Mouse (Mus musculus): ENCODE results near the gene Fbxo41. TPM values are rescaled to one million over a fixed set of nuclear protein-coding genes. Genes with fewer than 3 reads are reported as not detected.
A peak's percentile ranks its signal among the peaks of the same experiment; 100 is the strongest.

Fbxo41 gene
- polyA plus RNA-seq, 1 experiment from 2014 or later, result 5.5 TPM

DNA sequence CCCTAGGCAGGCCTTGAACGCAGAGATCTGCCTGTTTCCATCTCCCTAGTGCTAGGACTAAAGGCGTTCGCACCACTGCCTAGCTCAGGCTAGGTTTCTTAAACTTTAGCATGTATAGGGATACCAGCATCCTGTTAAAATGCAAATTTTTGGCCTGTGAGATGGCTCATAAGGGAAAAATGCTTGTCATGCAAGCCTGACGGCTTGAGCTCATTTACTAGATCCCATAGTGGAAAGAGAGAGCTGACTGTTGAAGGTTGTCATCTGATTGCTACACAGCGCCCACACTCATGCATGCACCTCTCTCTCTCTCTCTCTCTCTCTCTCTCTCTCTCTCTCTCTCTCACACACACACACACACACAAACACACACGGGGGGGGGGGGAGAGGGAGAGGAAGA, 66.2 kb downstream of the Fbxo41 start:
- no peak overlapping the region for H3K27ac ChIP-seq
- ATAC-seq (ENCODE audit: low FRiP score), result no peak
- H3K9me3 ChIP-seq, result no peaks in the 10 kb centered on the region
- no peak overlapping the region for H3K9ac ChIP-seq
- no peak overlapping the region for H3K4me3 ChIP-seq
- no peak overlapping the region for H3K4me2 ChIP-seq
- H3K27me3 ChIP-seq, result no peaks in the 10 kb centered on the region
- WGBS, result 89% methylated on average over 5 of the region's 6 CpGs
- peaks cover 14% of the 10 kb centered on the region for H3K4me1 ChIP-seq (replicated peaks)
- peaks cover 35% of the 10 kb centered on the region for H3K36me3 ChIP-seq

DNA sequence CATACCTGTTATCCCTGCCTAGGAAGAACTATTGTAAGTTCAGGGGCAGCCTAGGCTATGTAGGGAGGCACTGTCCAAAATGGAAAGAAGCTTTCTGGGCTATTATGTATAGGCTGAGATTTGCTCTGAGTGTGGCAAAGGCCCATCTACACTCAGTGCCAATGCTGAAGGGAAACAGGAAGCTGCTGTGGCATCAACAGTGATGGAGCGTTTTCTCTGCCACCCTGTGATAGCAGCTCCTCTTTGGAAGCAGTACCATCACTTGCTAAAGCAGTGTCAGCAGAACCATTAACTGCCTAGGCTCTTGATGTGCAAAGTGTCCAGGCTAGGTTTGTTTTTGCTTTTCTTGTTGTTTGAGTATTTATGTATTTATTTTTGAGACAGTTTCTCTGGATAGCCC, 66.6 kb downstream of the Fbxo41 start:
- H3K27me3 ChIP-seq, result no peaks in the 10 kb centered on the region
- H3K27ac ChIP-seq, result no peak overlapping the region
- H3K36me3 ChIP-seq, result peaks cover 31% of the 10 kb centered on the region
- no peaks in the 10 kb centered on the region for H3K9me3 ChIP-seq
- H3K4me2 ChIP-seq, result no peak overlapping the region
- ATAC-seq (ENCODE audit: low FRiP score), result no peak
- H3K4me1 ChIP-seq (replicated peaks), result peaks cover 14% of the 10 kb centered on the region
- no peak overlapping the region for H3K9ac ChIP-seq
- no peak overlapping the region for H3K4me3 ChIP-seq
- WGBS, result 97% methylated on average over 1 of the region's 1 CpGs

- Histone ChIP-seq H3K27me3 (no peaks in the 10 kb centered on the region), H3K4me2 (no peak overlapping the region), H3K36me3 (peaks cover 7% of the 10 kb centered on the region), H3K9ac (no peak overlapping the region), H3K4me3 (no peak overlapping the region), H3K9me3 (no peaks in the 10 kb centered on the region), H3K27ac (no peak overlapping the region), H3K4me1 (replicated peaks) (peaks cover 14% of the 10 kb centered on the region)
- ATAC-seq (ENCODE audit: low FRiP score), result no peak
- 88% methylated on average over 5 of the region's 5 CpGs for WGBS
Measured at GRCm38 (mm10) chr6:85433865-85434264, 68.9 kb downstream of the Fbxo41 start.

DNA sequence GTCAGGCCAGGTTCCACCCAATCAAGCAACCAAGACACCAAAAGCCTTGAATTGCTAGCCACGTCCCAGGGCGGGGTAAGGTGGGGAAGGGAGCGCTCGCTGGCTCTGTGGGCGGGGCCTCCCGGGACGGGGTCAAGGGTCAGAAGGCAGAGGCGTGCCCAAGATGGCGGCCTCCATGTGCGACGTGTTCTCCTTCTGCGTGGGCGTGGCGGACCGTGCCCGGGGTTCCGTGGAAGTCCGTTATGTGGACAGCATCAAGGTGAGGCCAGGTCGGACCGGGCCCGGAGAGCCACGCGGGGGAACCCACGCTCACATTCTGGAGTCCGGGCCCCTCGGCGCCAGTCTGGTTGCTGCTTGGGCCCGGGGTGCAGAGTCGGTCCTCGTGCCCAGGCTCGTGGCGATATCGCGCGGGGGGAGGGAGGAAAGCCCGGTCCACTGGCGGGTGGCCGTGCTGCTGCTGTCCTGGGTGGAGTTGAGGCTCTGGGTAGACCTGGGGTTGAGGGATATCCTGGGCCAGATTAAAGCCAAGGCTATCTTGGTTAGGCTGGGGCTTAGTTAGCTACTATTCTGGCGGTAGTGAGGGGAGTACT, 70.9 kb downstream of the Fbxo41 start, which contains the start of gene Smyd5:
Gene Smyd5, plus strand, starts transcription at position 148 of the 590 bp plus-strand sequence.
- under 1% methylated on average over 39 of the region's 39 CpGs for WGBS
- H3K27ac ChIP-seq, result no peak within 1 kb of the TSS

DNA sequence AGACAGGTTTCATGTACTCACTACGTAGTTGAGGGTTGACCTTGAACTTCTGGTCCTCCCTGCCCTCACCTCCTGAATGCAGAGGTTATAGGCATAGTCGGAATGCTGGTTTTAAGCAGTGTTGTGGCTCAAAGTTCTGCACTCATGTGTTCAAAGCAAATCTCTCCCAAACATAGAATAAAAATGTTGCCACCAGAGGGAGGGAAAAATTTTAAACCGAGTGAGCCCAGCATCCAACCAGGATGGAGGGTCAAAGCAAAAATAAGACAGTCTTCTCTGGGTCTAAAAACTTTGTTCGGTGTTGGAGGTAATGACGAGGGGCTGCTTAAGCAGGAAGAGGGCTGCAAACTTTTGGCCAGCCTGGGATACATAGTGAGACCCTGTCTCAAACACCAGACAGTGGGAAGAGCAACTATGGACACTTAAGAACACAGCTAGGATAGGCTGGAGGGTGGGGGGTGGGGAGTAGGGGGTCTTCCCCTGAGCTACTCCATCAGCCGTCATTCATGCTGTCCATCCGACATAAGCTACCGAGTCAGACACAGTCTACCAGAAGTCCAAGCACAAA, 71.4 kb downstream of the Fbxo41 start:
- H3K4me2 ChIP-seq, result peak overlapping the region; percentile 92
- no peaks in the 10 kb centered on the region for H3K9me3 ChIP-seq
- ATAC-seq (ENCODE audit: low FRiP score), result peak; percentile 86
- H3K4me1 ChIP-seq (replicated peaks), result peaks cover 14% of the 10 kb centered on the region
- H3K27me3 ChIP-seq, result peaks cover 6% of the 10 kb centered on the region; the same call in 1 of the 2 replicates
- WGBS, result 47% methylated on average over 8 of the region's 8 CpGs
- H3K27ac ChIP-seq, result no peak overlapping the region
- peak overlapping the region; percentile 84 for H3K9ac ChIP-seq
- no peaks in the 10 kb centered on the region for H3K36me3 ChIP-seq
- peak overlapping the region; percentile 91 for H3K4me3 ChIP-seq

More for the DNA sequence above, 70.9 kb downstream of the Fbxo41 start, which contains the start of gene Smyd5:
- Histone ChIP-seq H3K9me3 (no peaks in the 10 kb centered on the region), H3K4me3 (peak within 1 kb of the TSS; percentile 91), H3K9ac (peak within 1 kb of the TSS; percentile 84), H3K27me3 (no peaks in the 10 kb centered on the region), H3K4me2 (peak within 1 kb of the TSS; percentile 92), H3K4me1 (replicated peaks) (peaks cover 14% of the 10 kb centered on the region), H3K36me3 (no peaks in the 10 kb centered on the region)
- peak; percentile 90 for ATAC-seq (ENCODE audit: low FRiP score)

GRCm38 (mm10) chr6:85423836-85424379, 78.9 kb downstream of the Fbxo41 start, which contains the start of gene Noto:
Noto (plus strand) TSS chr6:85423886.
- H3K4me3 ChIP-seq, result no peak within 1 kb of the TSS
- no peak within 1 kb of the TSS for H3K27ac ChIP-seq
- H3K9ac ChIP-seq, result no peak within 1 kb of the TSS
- H3K4me1 ChIP-seq (replicated peaks), result peaks cover 5% of the 10 kb centered on the region; the same call in 1 of the 2 replicates
- H3K36me3 ChIP-seq, result no peaks in the 10 kb centered on the region
- WGBS, result 16% methylated on average over 28 of the region's 28 CpGs
- ATAC-seq (ENCODE audit: low FRiP score), result no peak
- no peak within 1 kb of the TSS for H3K4me2 ChIP-seq
- peaks cover 31% of the 10 kb centered on the region for H3K27me3 ChIP-seq
- no peaks in the 10 kb centered on the region for H3K9me3 ChIP-seq

Other genes starting within 250 kb of the Fbxo41 start
- 18.3 and 19.6 TPM in 2 replicates for gene Sfxn5, start 169.6 kb downstream of the Fbxo41 start, polyA plus RNA-seq (2015; fragmentation: Nextera tagmentation; extraction: Ambion mirVana)
- gene Rab11fip5, start 128.4 kb downstream of the Fbxo41 start, polyA plus RNA-seq (2015; fragmentation: Nextera tagmentation; extraction: Ambion mirVana), result 13.7 and 14.8 TPM in 2 replicates
- not detected in 2 replicates for gene Noto, start 79.1 kb downstream of the Fbxo41 start, polyA plus RNA-seq (2015; fragmentation: Nextera tagmentation; extraction: Ambion mirVana)
- 58.4 and 59.0 TPM in 2 replicates for gene Smyd5, start 71.0 kb downstream of the Fbxo41 start, polyA plus RNA-seq (2015; fragmentation: Nextera tagmentation; extraction: Ambion mirVana)
- 601 and 603 TPM in 2 replicates for gene Cct7, start 51.5 kb downstream of the Fbxo41 start, polyA plus RNA-seq (2015; fragmentation: Nextera tagmentation; extraction: Ambion mirVana)
- 20.2 and 22.7 TPM in 2 replicates for gene Pradc1, start 51.0 kb downstream of the Fbxo41 start, polyA plus RNA-seq (2015; fragmentation: Nextera tagmentation; extraction: Ambion mirVana)
- not detected in 2 replicates for gene Egr4, start 10.6 kb upstream of the Fbxo41 start, polyA plus RNA-seq (2015; fragmentation: Nextera tagmentation; extraction: Ambion mirVana)
- gene Alms1, start 84.5 kb upstream of the Fbxo41 start, polyA plus RNA-seq (2015; fragmentation: Nextera tagmentation; extraction: Ambion mirVana), result 5.8 and 6.1 TPM in 2 replicates
- gene Nat8f7, start 210.2 kb upstream of the Fbxo41 start, polyA plus RNA-seq (2015; fragmentation: Nextera tagmentation; extraction: Ambion mirVana), result 0.09 TPM in 1 of 2 replicates, not detected in the other